Mouse (Mus musculus): ENCODE data around the gene Carmil1. TPM values are rescaled to one million over a fixed set of nuclear protein-coding genes. Genes with fewer than 3 reads are reported as not detected.

The Carmil1 gene
- polyA plus RNA-seq, 1 experiment = 2.6 TPM

DNA sequence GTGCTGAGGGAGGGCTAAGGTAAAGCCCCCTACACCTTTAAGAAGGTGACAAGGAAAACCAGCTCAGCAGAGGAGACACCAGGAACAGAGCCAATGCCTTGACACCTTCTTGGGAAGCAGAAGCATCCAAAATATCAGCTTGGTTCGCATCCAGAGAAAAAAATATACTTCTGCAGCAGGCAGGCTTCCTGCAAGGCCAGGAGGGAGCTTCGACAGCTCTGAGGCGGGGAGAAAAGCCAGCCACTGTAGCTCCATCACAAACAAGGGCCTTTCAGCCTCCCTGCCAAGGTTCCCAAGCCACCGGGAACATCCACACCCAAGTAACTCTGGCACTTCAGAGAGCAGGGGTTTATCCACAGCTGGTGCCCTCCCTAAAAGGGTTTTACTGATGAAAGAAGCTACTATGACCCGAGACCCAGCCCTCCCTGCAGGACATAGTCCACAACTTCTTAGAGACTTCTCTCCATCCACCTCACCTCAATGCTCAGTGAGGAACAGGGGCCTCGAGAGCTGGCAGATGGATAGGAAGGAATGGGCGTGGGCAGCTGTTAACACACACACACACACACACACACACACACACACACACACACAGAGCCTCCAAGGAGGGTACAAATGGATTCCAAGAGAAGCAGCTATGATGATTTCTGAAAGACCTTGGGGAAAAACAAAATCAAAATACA is 80.6 kb downstream of the Carmil1 start:
- no peak overlapping the region for H3K4me2 ChIP-seq (ENCODE audit: low read depth)
- TF ChIP-seq E2F4 (IDR thresholded peaks at IDR 0.05; ENCODE audit: insufficient read depth) = no peak
- no peak for TF ChIP-seq TCF12 (IDR thresholded peaks at IDR 0.05; ENCODE audit: insufficient read depth, poor library complexity, severe bottlenecking)
- no peak for TF ChIP-seq MAX (IDR thresholded peaks at IDR 0.05; ENCODE audit: low read depth)
- no peak for TF ChIP-seq REST (IDR thresholded peaks at IDR 0.05; ENCODE audit: insufficient read depth, insufficient read length)
- no peak for TF ChIP-seq CEBPB (IDR thresholded peaks at IDR 0.05; ENCODE audit: insufficient read depth, poor library complexity, severe bottlenecking)
- no peak for TF ChIP-seq USF1 (IDR thresholded peaks at IDR 0.05; ENCODE audit: low read depth)
- no peak for TF ChIP-seq POLR2AphosphoS2 (IDR thresholded peaks at IDR 0.05; ENCODE audit: insufficient read length, low read depth)
- TF ChIP-seq MYOD1 (IDR thresholded peaks at IDR 0.05; ENCODE audit: control insufficient read depth in 1 of 3, insufficient read length in 2 of 3, low read depth in 2 of 3) = no peak
- TF ChIP-seq MYOG (IDR thresholded peaks at IDR 0.05; ENCODE audit: control insufficient read depth in 1 of 3, insufficient read depth in 1 of 3, insufficient read length in 2 of 3, low read depth in 2 of 3) = no peak
- TF ChIP-seq SRF (IDR thresholded peaks at IDR 0.05; ENCODE audit: control insufficient read depth, insufficient read length, low read depth) = no peak
- TF ChIP-seq POLR2A (IDR thresholded peaks at IDR 0.05; ENCODE audit: insufficient read length, low read depth) = no peak
- TF ChIP-seq TCF3 (IDR thresholded peaks at IDR 0.05; ENCODE audit: insufficient read length, low read depth) = no peak
- no peaks in the 10 kb centered on the region for H3K36me3 ChIP-seq (ENCODE audit: control insufficient read depth, insufficient read depth)
- no peaks in the 10 kb centered on the region for H3K79me2 ChIP-seq (ENCODE audit: control insufficient read depth, insufficient read depth)
- H3ac ChIP-seq (ENCODE audit: control insufficient read depth, insufficient read length) = no peak overlapping the region
- H3K27me3 ChIP-seq (ENCODE audit: control insufficient read depth, insufficient read depth, insufficient read length) = no peaks in the 10 kb centered on the region
- H3K4me3 ChIP-seq = no peak overlapping the region

DNA sequence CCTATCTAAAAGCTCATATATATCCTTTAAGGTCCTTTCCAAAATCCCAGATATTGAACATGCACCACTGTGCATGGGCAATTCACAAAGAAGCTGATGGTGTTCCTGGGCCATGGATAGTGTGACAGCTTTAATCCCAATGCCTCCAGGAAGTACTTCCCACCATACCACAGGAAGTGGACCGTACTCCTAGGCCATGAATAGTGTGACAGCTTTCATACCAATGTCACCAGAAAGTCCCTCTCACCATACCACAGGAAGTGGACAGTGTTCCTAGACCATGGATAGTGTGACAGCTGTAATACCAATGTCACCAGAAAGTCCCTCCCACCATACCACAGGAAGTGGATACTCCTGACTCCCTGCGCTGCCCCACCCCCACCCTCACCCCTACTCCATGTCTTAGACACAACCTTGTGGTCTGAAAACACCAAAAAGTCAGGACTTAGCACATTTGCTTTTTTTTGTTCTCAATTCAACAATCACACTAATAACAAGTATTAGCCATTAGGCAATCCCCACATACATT is 82.1 kb downstream of the Carmil1 start:
- H3K4me3 ChIP-seq = no peak overlapping the region
- H3ac ChIP-seq (ENCODE audit: control insufficient read depth, insufficient read length) = no peak overlapping the region
- no peaks in the 10 kb centered on the region for H3K27me3 ChIP-seq (ENCODE audit: control insufficient read depth, insufficient read depth, insufficient read length)
- no peaks in the 10 kb centered on the region for H3K36me3 ChIP-seq (ENCODE audit: control insufficient read depth, insufficient read depth)
- TF ChIP-seq MAX (IDR thresholded peaks at IDR 0.05; ENCODE audit: low read depth) (no peak), TCF12 (IDR thresholded peaks at IDR 0.05; ENCODE audit: insufficient read depth, poor library complexity, severe bottlenecking) (no peak), REST (IDR thresholded peaks at IDR 0.05; ENCODE audit: insufficient read depth, insufficient read length) (no peak), CEBPB (IDR thresholded peaks at IDR 0.05; ENCODE audit: insufficient read depth, poor library complexity, severe bottlenecking) (no peak), SRF (IDR thresholded peaks at IDR 0.05; ENCODE audit: control insufficient read depth, insufficient read length, low read depth) (no peak), E2F4 (IDR thresholded peaks at IDR 0.05; ENCODE audit: insufficient read depth) (no peak), POLR2AphosphoS2 (IDR thresholded peaks at IDR 0.05; ENCODE audit: insufficient read length, low read depth) (no peak)
- H3K79me2 ChIP-seq (ENCODE audit: control insufficient read depth, insufficient read depth) = no peaks in the 10 kb centered on the region
- H3K4me2 ChIP-seq (ENCODE audit: low read depth) = no peak overlapping the region

DNA sequence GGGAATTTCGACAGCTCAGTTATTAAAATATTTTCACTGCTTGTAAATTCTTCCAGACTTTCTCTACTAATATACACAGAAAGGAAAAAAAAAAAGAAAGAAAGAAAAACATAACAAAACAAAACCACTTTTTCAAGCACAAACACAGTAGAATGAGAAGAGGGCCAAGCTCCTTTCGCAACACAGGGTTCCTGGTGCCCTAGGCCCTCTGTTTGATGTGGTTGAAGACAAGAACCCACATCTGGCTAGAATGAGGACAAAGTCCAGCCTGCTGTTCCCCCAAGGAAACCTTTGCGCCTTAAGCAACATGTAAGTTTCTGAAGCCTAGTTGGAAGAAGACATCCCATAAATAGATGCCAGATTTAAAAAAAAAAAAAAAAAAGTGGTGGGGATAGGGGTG is 85.2 kb downstream of the Carmil1 start:
- Histone ChIP-seq H3K4me3 (no peak overlapping the region), H3ac (ENCODE audit: control insufficient read depth, insufficient read length) (no peak overlapping the region), H3K79me2 (ENCODE audit: control insufficient read depth, insufficient read depth) (no peaks in the 10 kb centered on the region), H3K36me3 (ENCODE audit: control insufficient read depth, insufficient read depth) (no peaks in the 10 kb centered on the region), H3K4me2 (ENCODE audit: low read depth) (no peak overlapping the region), H3K27me3 (ENCODE audit: control insufficient read depth, insufficient read depth, insufficient read length) (no peaks in the 10 kb centered on the region)
- peak; percentile 71 for TF ChIP-seq CEBPB (IDR thresholded peaks at IDR 0.05; ENCODE audit: insufficient read depth, poor library complexity, severe bottlenecking)
- TF ChIP-seq USF1 (IDR thresholded peaks at IDR 0.05; ENCODE audit: low read depth) = no peak

DNA sequence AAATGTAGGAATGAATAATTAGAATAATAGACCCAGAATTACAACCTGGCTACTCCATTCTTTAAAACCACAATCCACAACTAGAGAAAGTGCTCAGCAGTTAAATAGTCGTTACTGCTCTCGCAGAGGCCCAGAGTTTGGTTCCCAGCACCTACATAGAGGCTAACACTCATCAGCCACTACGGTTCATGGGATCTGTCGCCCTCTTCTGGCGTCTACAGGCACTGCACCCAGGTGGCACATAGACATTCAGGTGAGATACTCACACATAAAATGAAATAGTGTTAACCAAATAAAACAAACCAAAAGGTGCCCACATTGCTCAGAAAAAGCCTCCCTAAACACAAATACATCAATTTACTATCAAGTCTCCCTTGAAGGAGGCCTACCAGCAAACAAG is 86.6 kb downstream of the Carmil1 start:
- Histone ChIP-seq H3K4me2 (ENCODE audit: low read depth) (no peak overlapping the region), H3K27me3 (ENCODE audit: control insufficient read depth, insufficient read depth, insufficient read length) (no peaks in the 10 kb centered on the region), H3ac (ENCODE audit: control insufficient read depth, insufficient read length) (no peak overlapping the region), H3K4me3 (no peak overlapping the region), H3K79me2 (ENCODE audit: control insufficient read depth, insufficient read depth) (no peaks in the 10 kb centered on the region), H3K36me3 (ENCODE audit: control insufficient read depth, insufficient read depth) (no peaks in the 10 kb centered on the region)
- TF ChIP-seq TCF12 (IDR thresholded peaks at IDR 0.05; ENCODE audit: insufficient read depth, poor library complexity, severe bottlenecking) (no peak), SRF (IDR thresholded peaks at IDR 0.05; ENCODE audit: control insufficient read depth, insufficient read length, low read depth) (no peak), MAX (IDR thresholded peaks at IDR 0.05; ENCODE audit: low read depth) (no peak), MYOD1 (IDR thresholded peaks at IDR 0.05; ENCODE audit: control insufficient read depth in 1 of 3, insufficient read length in 2 of 3, low read depth in 2 of 3) (no peak)

DNA sequence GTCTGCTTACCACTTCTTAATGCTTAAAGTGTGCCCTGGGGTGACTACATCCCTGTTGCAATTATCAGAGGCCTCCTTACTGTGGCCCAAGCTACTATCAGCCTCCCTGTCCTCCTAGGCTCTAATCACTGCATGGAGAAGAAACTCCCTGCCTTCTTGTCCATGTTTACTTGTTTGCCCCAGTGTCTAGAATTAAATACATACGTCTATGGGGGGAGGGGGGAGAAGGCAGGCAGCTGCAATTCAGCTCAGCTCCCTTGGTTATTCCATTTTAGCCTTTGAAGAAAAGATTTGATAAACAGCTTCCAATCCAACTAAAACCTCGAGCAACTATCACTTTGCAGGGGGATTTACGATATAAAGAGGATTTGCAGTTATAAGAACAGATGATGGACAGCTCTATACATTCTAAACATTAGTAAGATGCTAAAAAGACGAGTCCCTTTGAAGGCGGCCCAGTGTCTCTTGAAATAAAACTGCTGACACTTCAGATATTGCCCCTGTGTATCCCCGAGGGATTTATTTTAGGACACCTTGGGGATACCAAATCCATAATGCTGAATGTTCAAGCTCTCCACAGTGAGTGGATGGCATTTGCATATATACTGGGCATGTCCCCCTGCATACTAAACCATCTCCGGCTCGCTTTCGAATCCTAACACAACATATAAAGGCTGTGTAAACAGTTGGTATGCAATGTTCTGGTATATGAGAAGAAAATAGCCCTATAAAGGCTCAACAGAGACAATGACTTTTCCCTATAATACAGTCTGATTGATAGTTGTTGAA is 89.5 kb downstream of the Carmil1 start:
- Histone ChIP-seq H3K4me3 (no peak overlapping the region), H3K36me3 (ENCODE audit: control insufficient read depth, insufficient read depth) (no peaks in the 10 kb centered on the region), H3ac (ENCODE audit: control insufficient read depth, insufficient read length) (no peak overlapping the region), H3K79me2 (ENCODE audit: control insufficient read depth, insufficient read depth) (no peaks in the 10 kb centered on the region), H3K4me2 (ENCODE audit: low read depth) (no peak overlapping the region), H3K27me3 (ENCODE audit: control insufficient read depth, insufficient read depth, insufficient read length) (no peaks in the 10 kb centered on the region)
- TF ChIP-seq TCF12 (IDR thresholded peaks at IDR 0.05; ENCODE audit: insufficient read depth, poor library complexity, severe bottlenecking) = no peak
- TF ChIP-seq TCF3 (IDR thresholded peaks at IDR 0.05; ENCODE audit: insufficient read length, low read depth) = no peak
- TF ChIP-seq E2F4 (IDR thresholded peaks at IDR 0.05; ENCODE audit: insufficient read depth) = no peak
- no peak for TF ChIP-seq MYOD1 (IDR thresholded peaks at IDR 0.05; ENCODE audit: control insufficient read depth in 1 of 3, insufficient read length in 2 of 3, low read depth in 2 of 3)

All from myocyte (in vitro differentiated cells).